Mouse (Mus musculus): ENCODE measurements around the gene Fgf18.

Gene Fgf18

GRCm38 (mm10) chr11:33149453-33149852, 2.3 kb upstream of the Fgf18 start:
- no peak for DNase-seq

- DNase-seq, result no peak
Observed at GRCm38 (mm10) chr11:33149088-33149436, 1.9 kb upstream of the Fgf18 start.

- peak; percentile 83 to 85 for DNase-seq
Observed at GRCm38 (mm10) chr11:33148338-33149087, 1.3 kb upstream of the Fgf18 start.

DNA sequence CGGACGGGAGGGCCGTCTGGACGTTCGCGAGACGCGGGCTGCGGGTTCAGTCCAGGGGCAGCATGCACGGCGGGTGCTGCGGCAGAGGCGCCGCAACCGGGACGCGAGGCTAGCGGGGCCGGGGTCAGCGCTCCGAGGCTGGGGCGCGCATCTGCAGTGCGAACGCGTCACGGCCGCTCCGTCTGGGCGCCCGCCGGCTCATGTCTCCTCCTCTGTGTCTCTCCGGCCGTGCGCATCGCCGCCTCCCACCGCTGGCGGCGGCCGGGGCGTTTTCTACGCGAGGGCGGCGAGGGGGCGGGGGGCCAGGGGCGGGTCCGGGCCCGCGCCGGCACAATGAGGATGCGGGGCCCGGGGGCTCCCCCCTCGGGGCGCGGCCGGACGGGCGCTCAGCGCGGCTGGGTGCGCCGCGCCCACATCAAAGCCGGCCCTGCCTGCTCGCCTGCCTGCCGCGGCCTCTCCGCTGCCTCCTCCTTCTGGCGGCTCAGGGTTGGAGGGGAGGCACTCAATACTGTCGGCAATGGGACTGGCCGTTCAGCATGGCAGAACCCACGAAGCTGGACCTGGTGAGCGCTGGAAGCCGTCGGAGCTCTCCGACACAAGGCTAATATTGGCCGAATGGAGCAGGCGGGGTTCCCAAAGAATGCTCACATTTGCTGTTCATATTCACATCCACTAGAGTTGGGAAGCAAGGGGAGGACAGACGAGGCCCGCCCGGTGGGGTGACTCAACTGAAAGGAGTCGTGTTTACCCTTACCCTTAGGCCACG, 555 bp upstream of the Fgf18 start:
- DNase-seq, result peak; percentile 64 to 83

DNA sequence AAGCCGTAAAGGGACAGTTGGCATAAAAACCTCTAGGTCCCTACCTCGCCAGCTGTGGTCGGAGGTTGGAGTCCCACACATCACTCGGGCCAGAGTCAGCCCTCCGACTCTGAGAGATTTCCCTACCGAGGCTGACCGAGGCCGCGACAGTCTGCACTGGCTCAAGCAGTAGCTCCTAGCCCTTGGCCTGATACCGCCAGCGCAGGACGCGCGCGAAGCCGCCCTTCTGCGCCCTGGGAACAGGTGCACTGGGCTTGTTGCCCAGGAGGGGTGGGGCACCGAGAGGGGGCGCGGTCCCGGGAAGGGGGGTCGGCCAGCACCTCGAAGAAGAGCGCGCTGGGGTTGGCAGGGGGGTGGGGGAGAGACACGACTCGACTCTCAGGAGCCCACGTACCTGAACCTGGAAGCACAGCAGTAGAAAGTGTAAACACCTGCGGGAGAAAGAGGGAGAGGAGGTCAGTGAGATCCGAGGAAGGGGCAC, 509 bp downstream of the Fgf18 start:
- peak; percentile 66 to 77 for DNase-seq

GRCm38 (mm10) chr11:33146143-33146497, 1.1 kb downstream of the Fgf18 start:
- peak; percentile 77 to 84 for DNase-seq

GRCm38 (mm10) chr11:33145201-33146142, 1.7 kb downstream of the Fgf18 start:
- no peak for DNase-seq

- DNase-seq, result no peak
Observed at GRCm38 (mm10) chr11:33143906-33144305, 3.3 kb downstream of the Fgf18 start.

DNA sequence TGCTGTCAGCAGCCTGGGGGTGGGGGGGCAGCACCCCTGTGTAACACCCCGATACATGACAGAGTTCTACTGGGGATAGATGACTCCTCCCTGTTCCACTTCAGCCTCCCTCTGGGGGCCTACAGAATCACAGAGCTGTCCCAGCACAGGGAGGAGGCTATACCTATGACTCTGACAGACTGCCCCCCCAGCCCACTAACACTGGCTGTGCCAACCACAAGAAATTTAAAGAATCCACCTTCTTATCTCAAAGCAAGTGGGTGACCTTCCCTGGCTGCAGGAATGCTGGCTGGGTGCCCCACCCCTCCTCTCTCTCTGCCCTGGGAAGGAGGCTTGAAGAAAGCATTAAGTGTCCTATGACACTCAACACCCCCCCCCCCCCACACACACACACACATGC, 4.4 kb downstream of the Fgf18 start:
- DNase-seq, result peak; percentile 67 to 88

DNA sequence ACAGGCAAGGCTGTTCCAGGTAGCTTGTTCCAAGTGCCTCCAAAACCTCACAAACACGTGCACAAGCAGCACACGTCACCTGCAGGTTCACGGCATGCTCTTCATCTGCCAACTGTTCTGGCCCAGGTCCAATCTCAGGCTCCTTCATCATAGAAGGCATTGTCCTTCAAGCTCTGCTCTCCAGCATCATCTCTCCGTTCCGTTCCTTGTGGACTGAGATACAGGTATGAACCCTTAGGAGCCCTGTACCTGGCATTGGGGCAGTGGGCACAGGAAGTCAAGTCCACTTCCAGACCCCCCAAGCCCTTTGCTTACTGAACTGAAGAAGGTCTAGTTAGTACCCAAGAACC, 7.1 kb downstream of the Fgf18 start:
- no peak for DNase-seq

DNA sequence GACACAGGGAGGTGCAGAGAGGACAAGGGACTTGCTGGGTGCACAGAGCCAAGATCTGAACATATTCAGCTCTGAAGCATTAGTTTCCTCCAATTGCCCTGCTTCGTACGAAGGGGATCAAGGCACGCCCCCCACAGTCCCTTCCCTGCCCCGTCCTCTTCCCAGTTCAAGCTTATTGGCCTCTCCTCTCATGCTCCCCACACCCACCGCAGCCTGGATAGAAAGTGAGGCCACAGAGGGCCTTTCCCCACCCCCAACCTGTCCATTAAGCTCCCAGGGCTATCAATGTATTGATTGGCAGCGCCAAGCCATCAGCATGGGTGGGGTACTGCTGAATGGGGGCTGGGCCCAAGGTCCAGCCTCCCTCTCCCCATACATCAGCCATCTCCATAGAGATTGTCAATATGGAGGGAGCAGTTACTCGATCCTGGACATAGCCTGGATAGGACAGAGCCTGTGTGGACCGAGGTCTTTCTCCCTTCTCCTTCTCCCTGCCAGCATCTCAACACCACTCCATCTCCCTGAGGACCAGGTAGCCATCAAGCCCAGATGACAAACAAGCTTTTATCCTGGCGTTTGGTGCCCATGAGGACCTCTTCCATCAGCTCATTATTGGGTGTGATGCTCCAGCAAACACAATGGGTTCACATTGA, 7.6 kb downstream of the Fgf18 start:
- no peak for DNase-seq

DNA sequence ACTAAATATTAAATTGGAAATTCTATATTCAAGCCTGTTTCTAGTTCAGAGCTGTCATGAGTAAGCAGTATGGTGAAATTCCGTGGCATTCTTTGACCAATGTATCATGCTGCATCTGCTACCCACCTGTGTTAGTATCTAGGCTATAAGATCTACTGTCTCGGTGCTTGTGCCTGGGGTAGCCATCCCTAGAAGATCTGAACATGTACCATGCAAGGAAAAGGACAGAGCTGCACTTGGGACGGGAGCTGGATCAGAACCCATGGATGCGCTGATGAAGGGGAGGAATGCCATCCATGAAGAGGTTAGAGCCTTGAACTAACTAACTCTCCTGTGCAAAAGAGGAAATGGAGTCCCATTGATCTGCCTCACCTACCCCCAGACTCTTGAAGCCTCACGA, 8.5 kb downstream of the Fgf18 start:
- no peak for DNase-seq

DNA sequence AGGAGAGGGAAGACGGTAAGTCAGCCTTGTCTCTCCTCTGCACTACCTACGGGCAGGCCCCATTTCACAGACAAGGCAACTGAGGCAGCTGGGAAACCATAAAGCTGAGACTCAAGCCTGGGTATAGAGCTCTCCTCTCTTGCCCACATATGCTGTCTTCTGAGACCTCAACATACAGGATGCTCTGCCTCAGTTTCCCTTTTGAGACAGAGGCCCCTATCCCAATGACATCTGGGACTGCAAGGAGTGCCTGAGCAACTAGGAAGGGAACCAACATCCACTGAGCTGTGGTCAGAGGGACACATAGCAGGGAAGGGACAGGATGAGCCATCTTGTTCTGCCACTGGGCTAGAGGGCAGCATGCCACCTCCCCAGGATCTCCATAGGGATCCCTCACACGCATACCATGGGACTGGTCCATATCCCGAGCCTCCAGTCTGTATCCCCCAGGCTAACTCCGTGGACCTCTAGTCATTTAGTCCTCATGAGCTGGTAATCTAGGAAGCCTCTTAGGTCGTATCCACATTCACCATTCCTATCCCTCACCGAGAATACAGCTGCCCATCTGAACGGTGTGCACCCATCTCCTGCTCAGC, 12.7 kb downstream of the Fgf18 start:
- no peak for DNase-seq

- DNase-seq, result no peak
Observed at GRCm38 (mm10) chr11:33132619-33133338, 14.4 kb downstream of the Fgf18 start.

- DNase-seq, result no peak
Observed at GRCm38 (mm10) chr11:33127058-33127457, 20.1 kb downstream of the Fgf18 start.

DNA sequence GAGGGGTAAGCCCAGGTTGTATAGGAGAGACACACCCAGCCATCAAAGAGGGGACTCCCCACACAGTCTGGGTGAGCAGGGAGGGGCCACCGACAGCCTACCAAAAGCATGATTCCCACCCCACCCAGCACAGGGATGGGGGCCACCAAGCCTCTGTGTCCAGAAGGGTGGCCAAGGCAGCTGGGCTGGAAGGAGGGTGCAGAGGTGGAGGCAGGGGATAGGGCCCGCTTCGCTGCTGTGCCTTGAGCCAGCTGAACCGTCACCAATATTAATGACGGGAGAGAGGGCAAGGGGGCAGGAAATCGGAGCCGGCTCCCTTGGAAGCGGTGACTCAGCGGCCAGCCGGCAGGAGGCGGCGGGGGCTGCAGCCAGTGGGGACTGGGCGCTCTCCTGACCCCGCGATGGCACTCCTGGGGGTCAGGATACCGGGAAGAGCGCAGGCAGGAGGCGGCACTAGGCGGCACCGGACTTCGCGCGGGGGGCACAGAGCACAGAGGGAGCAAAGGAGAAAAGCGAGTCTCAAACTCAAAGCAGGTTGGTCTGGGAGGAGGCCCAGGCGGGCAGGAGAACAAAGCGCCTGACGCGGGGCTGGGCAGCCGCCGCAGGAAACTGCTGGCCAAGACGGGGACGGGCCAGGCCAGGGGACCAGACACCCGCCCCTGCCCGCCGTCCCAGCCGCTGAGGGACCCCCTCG, 24.5 kb downstream of the Fgf18 start:
- DNase-seq, result peak; percentile 48 to 61

- DNase-seq, result no peak
Observed at GRCm38 (mm10) chr11:33119556-33119955, 27.6 kb downstream of the Fgf18 start.

DNA sequence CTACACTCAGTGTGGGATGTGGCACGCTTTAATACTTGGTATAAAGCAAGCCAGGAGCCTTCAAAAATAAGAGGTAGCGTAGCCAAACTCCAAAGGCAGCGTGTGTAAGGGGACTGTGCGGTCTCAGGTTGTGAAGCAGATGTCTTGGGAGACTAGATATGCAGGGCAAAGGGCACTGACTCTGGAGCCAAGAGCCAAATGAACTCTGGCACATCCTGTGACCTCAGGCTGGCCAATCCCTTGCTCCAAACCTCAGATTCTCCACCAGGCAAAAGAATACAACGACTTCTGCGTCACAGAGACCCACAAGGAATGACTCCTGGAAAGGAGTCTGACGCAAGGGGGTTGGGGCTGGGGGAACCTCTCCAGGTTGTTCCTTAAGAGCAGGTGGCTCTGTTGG, 28.1 kb downstream of the Fgf18 start:
- no peak for DNase-seq

GRCm38 (mm10) chr11:33118480-33118879, 28.7 kb downstream of the Fgf18 start:
- no peak for DNase-seq

DNA sequence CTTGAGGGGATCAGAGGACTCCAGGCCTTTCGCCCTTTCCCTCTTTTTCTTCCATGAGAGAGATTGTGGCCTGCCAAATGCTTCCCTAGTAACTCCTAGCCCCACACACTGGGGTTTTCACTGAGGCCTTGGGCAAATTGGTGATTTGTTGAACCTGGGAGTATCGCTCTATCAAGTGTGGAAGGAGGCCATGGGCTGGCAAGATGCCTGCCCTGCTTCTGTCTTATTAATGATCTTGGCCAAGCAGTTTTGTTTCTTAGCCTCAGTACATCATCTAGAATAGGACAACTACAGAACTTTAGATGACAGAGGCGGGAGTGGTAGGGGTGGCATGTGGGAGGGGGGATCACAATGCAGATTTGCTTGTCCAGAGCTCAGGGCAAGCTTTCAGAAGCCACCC, 31.4 kb downstream of the Fgf18 start:
- no peak for DNase-seq

DNA sequence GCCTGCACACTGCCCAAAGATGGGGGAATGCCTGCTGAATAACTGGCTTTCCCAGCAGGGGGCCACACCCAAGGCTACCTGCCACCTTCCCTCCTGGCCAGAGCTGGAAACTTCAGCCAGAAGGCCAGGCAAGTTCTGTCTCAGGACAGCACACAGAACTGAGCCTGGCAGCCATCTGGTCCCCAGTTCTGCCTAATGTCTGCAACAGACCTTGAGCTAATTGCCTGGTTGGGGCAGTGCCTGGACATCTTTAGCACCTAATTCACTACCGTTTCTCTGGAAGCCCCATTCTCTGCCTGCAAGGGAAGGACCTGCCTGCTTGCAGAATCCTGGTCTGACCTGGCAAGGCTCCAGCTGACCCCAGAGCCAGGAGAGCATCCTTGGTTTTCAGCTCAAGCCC, 34.8 kb downstream of the Fgf18 start:
- no peak for DNase-seq
